Mouse (Mus musculus): ENCODE measurements at regions not wholly inside any gene's neighbourhood (a gene's known extent, or its start where the extent isn't known, plus 50 kb on each side); places are given as distances from the start of the nearest gene placed in this dataset.

DNA sequence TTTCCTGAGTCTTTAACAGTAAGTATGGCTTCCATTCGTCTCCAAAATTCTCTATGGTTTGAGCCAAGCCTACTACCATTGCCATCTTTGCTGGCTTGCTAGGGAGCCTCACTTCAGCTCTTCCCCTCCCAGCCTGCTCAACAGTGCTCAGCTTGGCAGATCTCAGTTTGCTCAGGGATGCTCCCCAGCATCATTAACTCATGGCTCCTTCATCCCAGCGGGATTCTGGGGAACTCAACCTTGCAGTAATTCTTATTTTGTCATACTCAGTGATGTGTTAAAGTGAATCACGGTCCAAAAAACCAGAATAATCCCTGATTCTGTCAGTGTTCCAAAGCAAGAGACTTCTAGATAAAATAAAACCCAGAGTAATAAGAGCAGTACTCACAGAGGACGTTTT is 346.6 kb upstream of the 5930422O12Rik start:
- TF ChIP-seq POLR2A (IDR thresholded peaks at IDR 0.05; ENCODE audit: low read depth, low read length) (no peak), CTCF (IDR thresholded peaks at IDR 0.05; ENCODE audit: borderline replicate concordance, insufficient read depth, low read length) (no peak)
- Histone ChIP-seq H3K27ac (ENCODE audit: insufficient read depth, low read length) (no peak overlapping the region), H3K4me1 (ENCODE audit: control insufficient read depth, insufficient read depth, low read length) (no peaks in the 10 kb centered on the region), H3K4me3 (ENCODE audit: insufficient read depth, low read length) (no peak overlapping the region)

DNA sequence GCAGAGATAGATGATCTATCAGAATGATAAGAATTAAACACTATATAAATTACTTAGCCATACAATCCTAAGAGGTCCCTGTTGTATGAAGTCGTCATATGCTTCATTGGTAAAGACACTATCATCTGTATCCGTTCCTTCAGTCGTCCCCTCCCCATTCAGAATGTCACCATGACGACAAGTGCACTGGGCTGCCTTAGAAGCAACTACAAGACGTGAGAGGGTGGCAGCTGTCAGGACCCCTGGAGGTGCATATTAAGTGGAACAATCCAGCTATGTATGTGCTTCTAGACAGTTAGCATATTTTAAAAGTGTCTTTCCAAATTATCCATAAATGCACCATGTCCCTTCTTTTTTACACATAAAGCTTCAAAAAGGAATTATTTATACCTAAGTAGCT is 343.0 kb upstream of the 5930422O12Rik start:
- no peak overlapping the region for H3K4me3 ChIP-seq (ENCODE audit: insufficient read depth, low read length)
- TF ChIP-seq POLR2A (IDR thresholded peaks at IDR 0.05; ENCODE audit: low read depth, low read length) (no peak), CTCF (IDR thresholded peaks at IDR 0.05; ENCODE audit: borderline replicate concordance, insufficient read depth, low read length) (no peak)
- no peaks in the 10 kb centered on the region for H3K4me1 ChIP-seq (ENCODE audit: control insufficient read depth, insufficient read depth, low read length)
- no peak overlapping the region for H3K27ac ChIP-seq (ENCODE audit: insufficient read depth, low read length)

DNA sequence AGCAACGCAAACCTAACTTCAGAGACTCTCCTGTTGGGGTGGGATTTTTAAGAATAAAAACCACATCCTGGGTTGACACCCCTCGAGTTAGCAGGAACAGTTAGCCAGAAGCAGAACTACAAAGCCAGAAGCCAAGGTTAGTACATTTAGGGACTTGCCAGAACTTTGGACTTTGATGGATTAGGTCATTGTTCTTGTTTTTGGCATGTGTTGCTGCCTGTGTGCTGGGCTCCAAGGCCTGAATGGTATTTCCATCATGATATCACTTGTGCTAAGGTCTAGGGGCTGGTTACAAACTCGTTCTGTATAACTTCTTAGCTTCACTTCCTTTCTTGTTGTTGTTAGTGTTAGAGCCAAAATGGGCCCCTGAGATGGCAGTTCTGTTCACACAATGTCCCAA is 338.8 kb upstream of the 5930422O12Rik start:
- Histone ChIP-seq H3K27ac (ENCODE audit: insufficient read depth, low read length) (no peak overlapping the region), H3K4me1 (ENCODE audit: control insufficient read depth, insufficient read depth, low read length) (no peaks in the 10 kb centered on the region), H3K4me3 (ENCODE audit: insufficient read depth, low read length) (no peak overlapping the region)
- no peak for TF ChIP-seq CTCF (IDR thresholded peaks at IDR 0.05; ENCODE audit: borderline replicate concordance, insufficient read depth, low read length)
- no peak for TF ChIP-seq POLR2A (IDR thresholded peaks at IDR 0.05; ENCODE audit: low read depth, low read length)

DNA sequence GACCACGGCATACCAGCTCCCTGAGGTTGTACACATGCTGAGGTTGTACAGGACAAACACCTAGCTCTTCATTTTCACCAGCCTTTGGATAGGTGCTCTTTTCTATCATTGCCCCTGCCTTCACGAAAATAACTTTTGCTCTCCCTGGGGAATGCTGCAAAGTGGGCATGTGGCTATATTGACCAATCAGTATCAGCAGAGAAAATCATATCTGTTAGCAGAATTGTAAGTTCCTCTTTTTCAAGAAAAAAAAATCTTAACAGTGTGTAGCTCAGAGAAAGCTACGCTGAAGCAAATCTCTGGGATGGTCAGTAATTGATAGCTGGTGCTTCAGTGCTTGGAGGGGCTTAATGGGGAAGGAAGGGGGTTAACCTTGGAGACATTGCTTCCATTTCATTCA is 319.6 kb upstream of the 5930422O12Rik start:
- Histone ChIP-seq H3K4me3 (ENCODE audit: insufficient read depth, low read length) (no peak overlapping the region), H3K27ac (ENCODE audit: insufficient read depth, low read length) (no peak overlapping the region), H3K4me1 (ENCODE audit: control insufficient read depth, insufficient read depth, low read length) (no peaks in the 10 kb centered on the region)
- no peak for TF ChIP-seq POLR2A (IDR thresholded peaks at IDR 0.05; ENCODE audit: low read depth, low read length)
- TF ChIP-seq CTCF (IDR thresholded peaks at IDR 0.05; ENCODE audit: borderline replicate concordance, insufficient read depth, low read length) = no peak

DNA sequence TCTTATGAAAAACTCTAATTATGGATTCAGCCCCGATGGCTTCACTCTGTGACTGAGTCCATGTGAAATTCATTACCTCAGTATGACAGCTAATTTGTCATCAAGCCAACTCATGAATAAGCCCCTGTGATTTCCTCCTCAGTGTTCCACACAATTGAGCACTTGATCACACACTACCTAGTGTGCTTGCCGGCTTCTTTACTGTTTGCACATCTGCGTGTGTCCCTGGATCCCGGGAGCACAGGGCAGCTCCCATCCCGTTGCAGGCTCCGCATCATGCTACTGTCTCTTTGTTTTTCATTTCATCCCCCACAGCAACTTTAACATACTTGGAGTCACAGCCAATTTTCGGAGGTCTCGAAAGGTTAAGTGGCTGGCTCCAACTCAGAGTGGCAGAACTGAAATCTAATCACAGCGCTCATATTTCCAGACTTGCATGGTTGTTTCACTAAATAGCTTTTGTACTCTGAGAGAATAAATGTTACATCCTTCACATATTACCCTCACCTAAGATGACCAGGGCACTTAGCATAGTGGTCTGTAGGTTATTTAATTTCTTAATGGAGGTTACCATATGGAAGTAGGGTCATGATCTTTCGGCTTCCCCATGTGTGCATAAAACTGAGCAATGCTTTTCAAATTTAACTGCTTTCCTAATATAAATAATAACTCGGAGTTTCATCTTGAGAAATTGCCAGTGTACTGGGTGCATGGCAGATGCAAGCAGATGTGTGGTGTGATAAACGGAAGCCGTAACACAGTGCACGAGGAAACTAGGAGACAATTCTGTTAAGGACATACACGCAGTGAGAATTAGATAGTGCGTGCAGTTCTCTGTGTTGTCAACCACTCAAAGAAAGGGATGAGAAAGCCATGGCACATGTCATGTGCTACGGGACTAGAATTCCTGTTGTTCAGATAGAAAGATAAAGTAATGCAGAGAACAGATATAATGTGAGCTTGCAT is 313.0 kb upstream of the 5930422O12Rik start:
- H3K4me1 ChIP-seq (ENCODE audit: control insufficient read depth, insufficient read depth, low read length) = peaks cover 3% of the 10 kb centered on the region
- no peak overlapping the region for H3K27ac ChIP-seq (ENCODE audit: insufficient read depth, low read length)
- no peak for TF ChIP-seq POLR2A (IDR thresholded peaks at IDR 0.05; ENCODE audit: low read depth, low read length)
- no peak for TF ChIP-seq CTCF (IDR thresholded peaks at IDR 0.05; ENCODE audit: borderline replicate concordance, insufficient read depth, low read length)
- H3K4me3 ChIP-seq (ENCODE audit: insufficient read depth, low read length) = no peak overlapping the region

DNA sequence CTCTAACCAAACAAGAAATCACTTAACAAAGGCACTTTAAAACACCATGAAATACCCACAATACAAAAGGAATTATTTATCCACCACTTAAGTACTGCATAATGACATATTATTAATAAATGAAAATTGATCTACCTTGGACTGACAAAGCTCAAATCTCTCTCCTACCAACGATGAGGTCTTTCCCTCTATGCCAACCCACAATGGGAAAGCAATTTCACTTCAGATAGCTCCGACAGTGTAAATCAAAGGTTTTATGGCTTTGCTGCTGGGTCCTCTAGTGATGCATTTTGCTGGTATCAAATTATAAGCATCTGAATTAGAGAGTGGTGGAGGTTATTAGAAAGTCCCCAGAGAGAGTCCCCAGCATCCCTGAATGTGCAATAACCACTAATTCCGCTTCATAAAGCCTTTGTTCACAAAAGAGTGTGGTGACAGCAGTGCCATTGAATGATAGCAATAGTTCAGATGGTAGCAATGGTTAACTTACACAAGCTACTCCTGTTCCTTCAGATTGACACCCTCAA is 305.4 kb upstream of the 5930422O12Rik start:
- TF ChIP-seq POLR2A (IDR thresholded peaks at IDR 0.05; ENCODE audit: low read depth, low read length) (no peak), CTCF (IDR thresholded peaks at IDR 0.05; ENCODE audit: borderline replicate concordance, insufficient read depth, low read length) (no peak)
- no peak overlapping the region for H3K27ac ChIP-seq (ENCODE audit: insufficient read depth, low read length)
- H3K4me1 ChIP-seq (ENCODE audit: control insufficient read depth, insufficient read depth, low read length) = no peaks in the 10 kb centered on the region
- H3K4me3 ChIP-seq (ENCODE audit: insufficient read depth, low read length) = no peak overlapping the region

DNA sequence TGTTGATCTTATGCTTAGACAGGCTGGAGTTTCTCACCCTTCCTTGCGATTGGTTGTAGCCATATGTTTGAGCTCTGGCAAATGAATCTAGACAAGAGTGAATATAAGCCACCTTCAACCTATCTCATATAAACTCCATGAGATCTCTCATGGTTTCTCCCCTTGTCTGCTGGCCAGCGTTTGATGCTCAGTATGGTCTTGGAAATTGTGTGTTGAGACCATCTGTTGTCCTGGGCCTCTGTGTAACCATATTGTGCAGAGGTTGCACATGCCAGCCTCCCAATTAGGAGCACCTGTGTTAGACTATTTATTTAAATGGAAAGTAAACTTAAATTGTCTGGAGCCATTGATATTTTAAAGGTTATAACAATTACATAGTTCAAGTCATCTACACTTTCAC is 301.5 kb upstream of the 5930422O12Rik start:
- no peak overlapping the region for H3K4me3 ChIP-seq (ENCODE audit: insufficient read depth, low read length)
- no peak for TF ChIP-seq POLR2A (IDR thresholded peaks at IDR 0.05; ENCODE audit: low read depth, low read length)
- TF ChIP-seq CTCF (IDR thresholded peaks at IDR 0.05; ENCODE audit: borderline replicate concordance, insufficient read depth, low read length) = no peak
- H3K4me1 ChIP-seq (ENCODE audit: control insufficient read depth, insufficient read depth, low read length) = no peaks in the 10 kb centered on the region
- no peak overlapping the region for H3K27ac ChIP-seq (ENCODE audit: insufficient read depth, low read length)

DNA sequence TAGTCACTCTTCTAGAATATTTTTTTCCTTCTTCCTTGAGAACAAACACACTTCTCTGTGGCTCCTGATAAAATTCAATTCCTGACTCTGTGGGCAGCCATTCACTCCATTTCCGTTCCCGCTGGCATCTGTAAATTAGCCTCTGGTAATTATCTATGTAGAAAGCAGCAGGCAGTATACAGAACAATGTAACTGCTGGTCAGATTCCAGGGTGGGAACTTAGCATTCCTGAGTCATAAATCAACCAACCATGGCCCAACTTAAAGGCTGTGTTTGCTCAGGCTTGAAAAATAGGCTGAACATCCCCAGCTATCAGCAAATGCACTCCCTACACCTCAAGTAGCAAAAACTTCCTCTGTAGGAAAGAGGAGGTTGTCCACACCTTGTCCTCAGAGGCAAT is 289.6 kb upstream of the 5930422O12Rik start:
- H3K4me3 ChIP-seq (ENCODE audit: insufficient read depth, low read length) = no peak overlapping the region
- TF ChIP-seq POLR2A (IDR thresholded peaks at IDR 0.05; ENCODE audit: low read depth, low read length) = no peak
- no peak for TF ChIP-seq CTCF (IDR thresholded peaks at IDR 0.05; ENCODE audit: borderline replicate concordance, insufficient read depth, low read length)

DNA sequence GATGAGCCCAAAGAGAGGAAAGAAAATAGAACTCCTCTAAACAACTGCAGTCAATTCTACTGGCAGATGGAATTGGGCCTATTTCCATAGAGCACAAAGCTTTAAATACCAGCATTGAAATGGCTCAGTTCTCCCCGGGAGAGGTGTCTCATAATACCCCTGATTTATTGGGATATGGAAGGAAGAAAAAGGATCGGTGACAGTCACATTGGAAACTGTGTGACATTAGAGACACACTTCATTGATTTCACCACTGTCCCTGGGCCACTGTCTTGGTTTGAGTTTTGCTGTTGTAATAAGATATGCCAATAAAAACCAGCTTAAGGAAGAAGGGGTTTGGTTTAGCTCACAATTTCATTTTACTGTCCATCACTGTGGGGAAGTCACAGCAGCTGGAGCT is 288.7 kb upstream of the 5930422O12Rik start:
- Histone ChIP-seq H3K4me1 (ENCODE audit: control insufficient read depth, insufficient read depth, low read length) (peaks cover 5% of the 10 kb centered on the region), H3K27ac (ENCODE audit: insufficient read depth, low read length) (no peak overlapping the region), H3K4me3 (ENCODE audit: insufficient read depth, low read length) (no peak overlapping the region)
- TF ChIP-seq CTCF (IDR thresholded peaks at IDR 0.05; ENCODE audit: borderline replicate concordance, insufficient read depth, low read length) (no peak), POLR2A (IDR thresholded peaks at IDR 0.05; ENCODE audit: low read depth, low read length) (no peak)

More for the DNA sequence above, 289.6 kb upstream of the 5930422O12Rik start:
- H3K27ac ChIP-seq (ENCODE audit: insufficient read depth, low read length) = no peak overlapping the region
- peaks cover 5% of the 10 kb centered on the region for H3K4me1 ChIP-seq (ENCODE audit: control insufficient read depth, insufficient read depth, low read length)

DNA sequence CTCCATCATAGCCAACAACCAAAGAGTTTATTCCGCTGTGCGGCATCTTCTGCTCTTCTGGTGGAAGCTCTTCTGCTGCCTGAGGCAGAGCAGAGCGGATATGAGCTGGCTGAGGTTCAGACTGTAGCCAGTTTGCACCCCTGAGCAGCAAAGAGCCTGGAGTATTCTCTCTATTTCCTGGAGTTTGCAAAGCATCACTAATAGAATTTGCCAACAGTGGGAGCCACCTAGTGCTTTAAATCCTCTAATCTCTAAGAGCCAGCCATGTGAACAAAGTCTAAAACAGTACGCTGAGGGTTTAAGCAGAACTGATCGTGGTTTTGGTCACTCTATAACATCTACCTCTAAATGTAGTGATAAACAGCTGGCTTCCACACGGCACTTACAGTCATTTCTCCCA is 250.9 kb upstream of the 5930422O12Rik start:
- Histone ChIP-seq H3K27ac (ENCODE audit: insufficient read depth, low read length) (no peak overlapping the region), H3K4me3 (ENCODE audit: insufficient read depth, low read length) (no peak overlapping the region)
- no peak for TF ChIP-seq POLR2A (IDR thresholded peaks at IDR 0.05; ENCODE audit: low read depth, low read length)
- no peak for TF ChIP-seq CTCF (IDR thresholded peaks at IDR 0.05; ENCODE audit: borderline replicate concordance, insufficient read depth, low read length)

More for the DNA sequence above, 250.9 kb upstream of the 5930422O12Rik start:
- H3K4me1 ChIP-seq (ENCODE audit: control insufficient read depth, insufficient read depth, low read length) = no peaks in the 10 kb centered on the region
